Comparison of ENCODE assay signal across 20 mouse cellular contexts in genomic region chr3:146213336-146213735, GRCm38 (mm10). TPM values are rescaled to one million over a fixed set of nuclear protein-coding genes. Genes with fewer than 3 reads are reported as not detected.
DNase-seq lines count a peak whose midpoint lies in the region; ATAC-seq and TF ChIP-seq lines count a peak whose summit lies in the region.
"Had no signal": no experiment of that assay in that cellular context is flagged by ENCODE, and none has a peak within 500 bp of the region (broad histone marks: within the 10 kb centered on the region; RNA-seq: fewer than 3 reads in every experiment).

No protein-coding gene starts in this region.

- no peak overlapping the region for H3K27ac ChIP-seq in gastrocnemius, adult 2 months
- no peak overlapping the region for H3K27ac ChIP-seq in lung, embryonic 14.5 days (ENCODE audit: low read depth)
- H3K27ac ChIP-seq in bone marrow, adult 2 months (ENCODE audit: control insufficient read depth, insufficient read depth, low read depth, low read length, poor library complexity), result no peak overlapping the region
- H3K27ac ChIP-seq in liver, postnatal 0 days (ENCODE audit: low read depth), result no peak overlapping the region
- H3K27ac ChIP-seq: embryonic facial prominence, embryonic 15.5 days; midbrain, embryonic 10.5 days had no signal

- peaks cover 5% of the 10 kb centered on the region for H3K4me1 ChIP-seq in lung, embryonic 14.5 days (ENCODE audit: insufficient read depth)
- H3K4me1 ChIP-seq in bone marrow, adult 2 months (ENCODE audit: control insufficient read depth, insufficient read depth, low read length), result peaks cover 4% of the 10 kb centered on the region
- H3K4me1 ChIP-seq in liver, postnatal 0 days (ENCODE audit: insufficient read depth), result peaks cover 5% of the 10 kb centered on the region; the same call in 1 of the 2 replicates
- H3K4me1 ChIP-seq: embryonic facial prominence, embryonic 15.5 days; midbrain, embryonic 10.5 days had no signal

- 22% methylated on average over 5 of the region's 5 CpGs for WGBS in lung, embryonic 14.5 days
- 38% methylated on average over 5 of the region's 5 CpGs for WGBS in bone marrow, adult 2 months
- 27% methylated on average over 5 of the region's 5 CpGs for WGBS in liver, postnatal 0 days (ENCODE audit: insufficient replicate concordance)

- no peaks in the 10 kb centered on the region for H3K9me3 ChIP-seq in lung, embryonic 14.5 days (ENCODE audit: low read depth, low read length)
- H3K9me3 ChIP-seq in liver, postnatal 0 days (ENCODE audit: low read length), result no peaks in the 10 kb centered on the region
- H3K9me3 ChIP-seq: embryonic facial prominence, embryonic 15.5 days; midbrain, embryonic 10.5 days had no signal

- no peak overlapping the region for H3K9ac ChIP-seq in lung, embryonic 14.5 days
- H3K9ac ChIP-seq in liver, postnatal 0 days (replicated peaks), result no peak overlapping the region
- H3K9ac ChIP-seq: embryonic facial prominence, embryonic 15.5 days had no signal

- no peaks in the 10 kb centered on the region for H3K36me3 ChIP-seq in lung, embryonic 14.5 days (ENCODE audit: insufficient read depth)
- H3K36me3 ChIP-seq in liver, postnatal 0 days (replicated peaks; ENCODE audit: insufficient read depth, low read length), result no peaks in the 10 kb centered on the region
- H3K36me3 ChIP-seq: embryonic facial prominence, embryonic 15.5 days; midbrain, embryonic 10.5 days had no signal

- no peak for TF ChIP-seq CTCF in gastrocnemius, adult 2 months (IDR thresholded peaks at IDR 0.05)
- no peak for TF ChIP-seq CTCF in lung, embryonic 14.5 days (IDR thresholded peaks at IDR 0.05; ENCODE audit: low read depth)
- TF ChIP-seq CTCF in bone marrow, adult 2 months (IDR thresholded peaks at IDR 0.05; ENCODE audit: control insufficient read depth, insufficient read depth, low read length), result no peak
- no peak for TF ChIP-seq CTCF in liver, postnatal 0 days (IDR thresholded peaks at IDR 0.05; ENCODE audit: low read depth)

- DNase-seq in gastrocnemius, adult 2 months, result no peak
- DNase-seq in gastrocnemius, postnatal 4 days (ENCODE audit: low spot score in 2 of 2), result no peak
- DNase-seq in lung, embryonic 14.5 days, result no peak
- DNase-seq in lung, postnatal 10 days, result no peak
- no peak for DNase-seq in liver, postnatal 0 days
- DNase-seq in testis, postnatal 10 days (ENCODE audit: low spot score), result no peak
- DNase-seq in kidney, postnatal 25 days, result no peak
- DNase-seq: adrenal gland, postnatal 25 days; cerebellum, adult 11-12 months; cerebellum, postnatal 14 days; heart, adult 18-20 months; kidney, adult 9 months; kidney, postnatal 36 days; layer of hippocampus, adult 9-11 months; retina, postnatal 1 day; right cerebral cortex, postnatal 4 days had no signal

- intact Hi-C loops in gastrocnemius, adult 2 months (cut with DNase I), result no loop called here

- no peaks in the 10 kb centered on the region for H3K27me3 ChIP-seq in lung, embryonic 14.5 days (ENCODE audit: insufficient read depth, low read length)
- H3K27me3 ChIP-seq in liver, postnatal 0 days (ENCODE audit: insufficient read depth, low read length), result no peaks in the 10 kb centered on the region
- H3K27me3 ChIP-seq: embryonic facial prominence, embryonic 15.5 days had no signal

- ATAC-seq in lung, embryonic 14.5 days (ENCODE audit: insufficient read depth), result no peak
- no peak for ATAC-seq in liver, postnatal 0 days
- ATAC-seq: forebrain, embryonic 16.5 days had no signal

- TF ChIP-seq EP300 in liver, postnatal 0 days (IDR thresholded peaks at IDR 0.05; ENCODE audit: low read depth), result no peak

- H3K4me3 ChIP-seq in gastrocnemius, adult 2 months, result peak overlapping the region; percentile 50
- no peak overlapping the region for H3K4me3 ChIP-seq in lung, embryonic 14.5 days (ENCODE audit: low read depth, low read length)
- H3K4me3 ChIP-seq in bone marrow, adult 2 months (replicated peaks; ENCODE audit: control insufficient read depth, low read depth, low read length), result peak overlapping the region; percentile 16
- peak overlapping the region; percentile 21; the same call in 1 of the 2 replicates for H3K4me3 ChIP-seq in liver, postnatal 0 days (ENCODE audit: low read depth, low read length)
- H3K4me3 ChIP-seq: embryonic facial prominence, embryonic 15.5 days; midbrain, embryonic 10.5 days had no signal

- peak overlapping the region; percentile 35 for H3K4me2 ChIP-seq in lung, embryonic 14.5 days
- peak overlapping the region; percentile 56 for H3K4me2 ChIP-seq in liver, postnatal 0 days (ENCODE audit: low read depth, low read length)
- H3K4me2 ChIP-seq: embryonic facial prominence, embryonic 15.5 days had no signal

- TF ChIP-seq POLR2A in bone marrow, adult 2 months (IDR thresholded peaks at IDR 0.05; ENCODE audit: borderline replicate concordance, control insufficient read depth, low read depth, low read length), result no peak

RNA-seq across cellular contexts. Expression of gene Lpar3, which starts 7.4 kb away (rescaled TPM):
- total RNA-seq in gastrocnemius, adult 2 months (2021), result under 1 TPM; 0.10 to 0.14 TPM
- under 1 TPM; 0.61 to 0.80 TPM for total RNA-seq in gastrocnemius, postnatal 4 days (2021)
- polyA plus RNA-seq in lung, embryonic 14.5 days (2014; fragmentation: Nextera tagmentation; extraction: Ambion mirVana), result 1.8 and 1.9 TPM in 2 replicates
- not detected in 2 replicates for polyA plus RNA-seq in bone marrow, adult 2 months (2011; ENCODE audit: insufficient read depth, insufficient read length, low replicate concordance, missing spikeins)
- not detected in 2 replicates for polyA plus RNA-seq in liver, postnatal 0 days (2015; fragmentation: Nextera tagmentation; extraction: Ambion mirVana)
